Mouse (Mus musculus) testis, adult 2 months (tissue): ENCODE data around the gene Cep164.

Source experiments
- CTCF ChIP-seq: fragments of 200-500 bp; IDR thresholded peaks from 2 replicates; pipeline ENCODE4 v1.5.1; 2012; ENCODE audit warnings: low read depth, mild to moderate bottlenecking, inconsistent platforms, low read length, moderate library complexity; ENCODE audit not compliant: control insufficient read depth, insufficient read depth, insufficient replicate concordance
- POLR2A ChIP-seq: fragments of 200-500 bp; IDR thresholded peaks from 2 replicates; pipeline ENCODE4 v1.6.1; 2012; ENCODE audit warnings: low read depth, mild to moderate bottlenecking, inconsistent platforms, low read length, moderate library complexity; ENCODE audit not compliant: control insufficient read depth

GRCm38 (mm10) chr9:45849528-45850408 is 21.3 kb upstream of the Cep164 start:
- no peak for TF ChIP-seq CTCF
- no peak for TF ChIP-seq POLR2A
